19 mouse cellular contexts compared by ENCODE assay signal in the genomic region with DNA sequence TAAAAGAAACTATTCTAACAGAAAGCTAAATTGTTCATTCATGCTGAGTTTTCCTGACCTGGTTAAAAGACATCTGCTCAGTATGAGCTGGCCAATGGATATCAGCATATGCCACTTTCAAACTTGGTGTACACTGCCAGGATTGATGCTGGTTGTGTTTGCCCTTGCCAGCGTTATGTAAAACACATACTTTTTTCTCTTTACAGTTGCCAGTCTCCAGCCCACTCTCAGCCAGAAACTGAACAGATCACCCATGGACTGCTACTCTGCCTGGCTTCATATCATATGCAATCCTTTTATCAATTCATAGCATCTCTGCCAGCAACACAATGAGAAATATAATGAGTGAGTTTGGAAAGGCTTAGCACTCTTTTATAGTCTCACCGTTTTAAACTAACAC.
A peak's percentile ranks its signal among the peaks of the same experiment; 100 is the strongest.
DNase-seq lines count a peak whose midpoint lies in the region; ATAC-seq and TF ChIP-seq lines count a peak whose summit lies in the region.
"Had no signal": no experiment of that assay in that cellular context is flagged by ENCODE, and none has a peak within 500 bp of the region (broad histone marks: within the 10 kb centered on the region; RNA-seq: fewer than 3 reads in every experiment).

No protein-coding gene starts in this region.

- no peak overlapping the region for H3K9ac ChIP-seq in midbrain, postnatal 0 days (replicated peaks; ENCODE audit: low read length, poor library complexity, severe bottlenecking)
- H3K9ac ChIP-seq in forebrain, postnatal 0 days, result no peak overlapping the region
- H3K9ac ChIP-seq: embryonic facial prominence, embryonic 15.5 days; midbrain, embryonic 15.5 days; neural tube, embryonic 12.5 days had no signal

- 60% methylated on average over 2 of the region's 2 CpGs for WGBS in midbrain, postnatal 0 days
- WGBS in midbrain, embryonic 10.5 days, result 82% methylated on average over 2 of the region's 2 CpGs
- 4% methylated on average over 2 of the region's 2 CpGs for WGBS in cerebellum, adult 2 months
- 33% methylated on average over 2 of the region's 2 CpGs for WGBS in forebrain, postnatal 0 days

- no peaks in the 10 kb centered on the region for H3K9me3 ChIP-seq in midbrain, postnatal 0 days (ENCODE audit: low read length)
- H3K9me3 ChIP-seq in midbrain, embryonic 10.5 days (replicated peaks), result no peaks in the 10 kb centered on the region
- no peaks in the 10 kb centered on the region for H3K9me3 ChIP-seq in forebrain, postnatal 0 days (ENCODE audit: low read length)
- H3K9me3 ChIP-seq: embryonic facial prominence, embryonic 15.5 days; midbrain, embryonic 15.5 days; neural tube, embryonic 12.5 days had no signal

- no peak for TF ChIP-seq POLR2A in cerebellum, adult 2 months (IDR thresholded peaks at IDR 0.05; ENCODE audit: borderline replicate concordance, insufficient read depth, low read length)

- no peaks in the 10 kb centered on the region for H3K36me3 ChIP-seq in midbrain, postnatal 0 days (ENCODE audit: insufficient read depth, low read length)
- no peaks in the 10 kb centered on the region for H3K36me3 ChIP-seq in midbrain, embryonic 10.5 days
- H3K36me3 ChIP-seq in forebrain, postnatal 0 days (ENCODE audit: insufficient read depth), result no peaks in the 10 kb centered on the region
- H3K36me3 ChIP-seq: embryonic facial prominence, embryonic 15.5 days; midbrain, embryonic 15.5 days; neural tube, embryonic 12.5 days had no signal

- no peaks in the 10 kb centered on the region for H3K27me3 ChIP-seq in midbrain, postnatal 0 days (ENCODE audit: insufficient read depth, low read length)
- H3K27me3 ChIP-seq in midbrain, embryonic 10.5 days (ENCODE audit: low read depth, poor library complexity, severe bottlenecking), result no peaks in the 10 kb centered on the region
- H3K27me3 ChIP-seq in cerebellum, adult 2 months (ENCODE audit: control insufficient read depth, insufficient read depth, low read length), result no peaks in the 10 kb centered on the region
- H3K27me3 ChIP-seq in forebrain, postnatal 0 days (ENCODE audit: insufficient read depth, low read length), result no peaks in the 10 kb centered on the region
- H3K27me3 ChIP-seq: embryonic facial prominence, embryonic 15.5 days; midbrain, embryonic 15.5 days; neural tube, embryonic 12.5 days had no signal

- no peak for TF ChIP-seq CTCF in midbrain, postnatal 0 days (IDR thresholded peaks at IDR 0.05)
- TF ChIP-seq CTCF in cerebellum, adult 2 months (IDR thresholded peaks at IDR 0.05; ENCODE audit: borderline replicate concordance, insufficient read depth, low read depth, low read length), result no peak
- no peak for TF ChIP-seq CTCF in forebrain, postnatal 0 days (IDR thresholded peaks at IDR 0.05; ENCODE audit: low read depth)

- no peak overlapping the region for H3K4me3 ChIP-seq in midbrain, postnatal 0 days (ENCODE audit: low read depth, low read length)
- no peak overlapping the region for H3K4me3 ChIP-seq in midbrain, embryonic 10.5 days
- no peak overlapping the region for H3K4me3 ChIP-seq in cerebellum, adult 2 months (replicated peaks; ENCODE audit: insufficient read depth, low read depth, low read length)
- no peak overlapping the region for H3K4me3 ChIP-seq in forebrain, postnatal 0 days (ENCODE audit: low read depth, low read length)
- H3K4me3 ChIP-seq: embryonic facial prominence, embryonic 15.5 days; gastrocnemius, adult 2 months; midbrain, embryonic 15.5 days; neural tube, embryonic 12.5 days had no signal

- H3K27ac ChIP-seq in midbrain, postnatal 0 days (ENCODE audit: low read depth, low read length), result no peak overlapping the region
- H3K27ac ChIP-seq in midbrain, embryonic 10.5 days (replicated peaks), result no peak overlapping the region
- no peak overlapping the region for H3K27ac ChIP-seq in cerebellum, adult 2 months (ENCODE audit: insufficient read depth, low read length)
- H3K27ac ChIP-seq in forebrain, postnatal 0 days (ENCODE audit: low read depth, low read length), result no peak overlapping the region
- H3K27ac ChIP-seq: embryonic facial prominence, embryonic 15.5 days; gastrocnemius, adult 2 months; midbrain, embryonic 15.5 days; neural tube, embryonic 12.5 days had no signal

- DNase-seq in frontal cortex, postnatal 36 days (ENCODE audit: low spot score in 2 of 2), result peak; percentile 2 to 14
- DNase-seq in frontal cortex, postnatal 10 days (ENCODE audit: low spot score in 2 of 2), result no peak
- peak; percentile 40 for DNase-seq in midbrain, postnatal 0 days (ENCODE audit: low spot score)
- no peak for DNase-seq in midbrain, embryonic 10.5 days (ENCODE audit: low spot score)
- DNase-seq in cerebellum, adult 2 months, result peak; percentile 47 to 88
- peak; percentile 66 for DNase-seq in forebrain, postnatal 0 days
- no peak for DNase-seq in spleen, adult 12 weeks (ENCODE audit: low spot score)
- DNase-seq: gastrocnemius, adult 2 months; heart, adult 18-20 months; kidney, adult 8-10 months; kidney, postnatal 36 days; liver; lung, adult 2 months; spleen, adult 18-20 months; thymus, postnatal 14 days had no signal

- no peaks in the 10 kb centered on the region for H3K4me1 ChIP-seq in midbrain, postnatal 0 days (ENCODE audit: insufficient read depth, low read length)
- H3K4me1 ChIP-seq in midbrain, embryonic 10.5 days, result no peaks in the 10 kb centered on the region
- H3K4me1 ChIP-seq in cerebellum, adult 2 months (ENCODE audit: control insufficient read depth, insufficient read depth, low read length), result peaks cover 2% of the 10 kb centered on the region; the same call in 1 of the 2 replicates
- no peaks in the 10 kb centered on the region for H3K4me1 ChIP-seq in forebrain, postnatal 0 days (ENCODE audit: insufficient read depth)
- H3K4me1 ChIP-seq: embryonic facial prominence, embryonic 15.5 days; midbrain, embryonic 15.5 days; neural tube, embryonic 12.5 days had no signal

- H3K4me2 ChIP-seq in midbrain, postnatal 0 days (ENCODE audit: low read depth, low read length, poor library complexity, severe bottlenecking), result no peak overlapping the region
- no peak overlapping the region for H3K4me2 ChIP-seq in forebrain, postnatal 0 days (ENCODE audit: low read depth)
- H3K4me2 ChIP-seq: embryonic facial prominence, embryonic 15.5 days; midbrain, embryonic 15.5 days; neural tube, embryonic 12.5 days had no signal

- ATAC-seq in midbrain, postnatal 0 days (ENCODE audit: low FRiP score), result no peak
- peak; percentile 79 for ATAC-seq in forebrain, postnatal 0 days
- ATAC-seq in monocyte, adult 5-6 weeks (replicated peaks; ENCODE audit: insufficient number of reproducible peaks, low FRiP score, low TSS enrichment, poor library complexity, severe bottlenecking), result no peak
- ATAC-seq: midbrain, embryonic 15.5 days had no signal

Comparison
In these comparisons a context has a peak if more than half of its experiments do, and no peak if none do; other contexts are left out.
1. DNase-seq: peak in frontal cortex, postnatal 36 days (2 of 2), midbrain, postnatal 0 days (single experiment), cerebellum, adult 2 months (2 of 2) and forebrain, postnatal 0 days (single experiment); none in frontal cortex, postnatal 10 days (0 of 2), midbrain, embryonic 10.5 days (single experiment) and spleen, adult 12 weeks (single experiment).